Mouse (Mus musculus) neutrophil, adult 5-6 weeks (primary cell): ENCODE measurements around the gene Higd1b. TPM values are rescaled to one million over a fixed set of nuclear protein-coding genes. Genes with fewer than 3 reads are reported as not detected.

ENCODE experiments used
- ATAC-seq: fragments of 151-379, 151-347 bp; 2 replicates; pipeline ENCODE4 v1.8.0; 2017; ENCODE audit warnings: mild to moderate bottlenecking, moderate TSS enrichment; ENCODE audit not compliant: insufficient number of reproducible peaks, poor library complexity, low FRiP score, severe bottlenecking; ENCODE audit errors: extremely low read depth
- total RNA-seq: library from RNA; stranded (forward); fragments of 200-1000 nt; gene quantifications from 2 replicates; pipeline ENCODE4 v1.2.3, GENCODE M21; 2017

Gene Higd1b
- total RNA-seq, 1 experiment from 2014 or later: not detected

GRCm38 (mm10) chr11:102836146-102836545 lies 497 bp downstream of the Higd1b start:
- ATAC-seq: no peak

DNA sequence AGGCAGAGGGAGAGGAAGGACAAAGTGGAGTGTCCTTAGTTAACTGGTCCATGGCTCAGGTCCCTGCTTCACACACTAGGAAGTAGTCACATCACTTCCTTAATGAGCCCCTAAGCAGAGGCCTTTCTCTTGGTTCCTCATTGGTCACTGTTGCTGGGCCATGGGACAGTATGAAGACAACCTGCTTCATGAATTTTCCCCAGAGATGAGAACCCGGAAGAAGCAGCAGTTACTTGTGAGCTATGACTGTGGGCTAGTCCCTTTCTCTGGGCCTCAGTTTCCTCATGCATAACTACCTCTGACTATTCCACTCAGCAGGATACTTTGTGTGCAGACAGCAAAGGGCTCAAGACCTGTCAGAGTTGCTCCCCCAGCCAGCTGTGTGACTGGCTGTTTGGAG lies 1.7 kb downstream of the Higd1b start:
- no peak for ATAC-seq

GRCm38 (mm10) chr11:102838126-102838525 lies 2.5 kb downstream of the Higd1b start:
- ATAC-seq: no peak

DNA sequence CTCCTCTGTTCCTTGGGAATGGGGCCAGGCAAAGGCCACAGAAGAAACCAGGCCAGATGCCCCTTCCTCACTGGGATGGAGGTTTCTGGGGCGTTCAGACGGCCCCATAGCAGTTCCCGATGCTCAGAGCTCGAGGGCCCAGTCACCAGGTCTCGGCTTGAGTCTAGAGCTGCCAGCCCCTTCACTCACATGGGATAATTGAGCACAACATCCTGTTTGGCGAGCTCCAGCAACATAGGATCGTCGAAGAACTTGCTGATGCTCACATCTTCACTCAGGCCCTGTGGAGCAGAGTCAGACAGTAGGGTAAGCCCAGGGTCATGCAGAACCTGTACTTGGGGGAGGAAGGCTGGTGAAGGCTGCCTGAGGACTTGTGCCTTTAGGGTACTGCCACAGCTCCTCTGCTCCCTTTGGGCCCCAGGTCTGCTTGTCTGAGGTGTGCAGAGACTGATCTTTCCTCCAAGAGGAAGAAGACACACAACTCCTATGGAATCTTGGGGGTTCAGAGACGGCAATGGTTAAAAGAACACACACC lies 3.0 kb downstream of the Higd1b start:
- ATAC-seq: no peak

DNA sequence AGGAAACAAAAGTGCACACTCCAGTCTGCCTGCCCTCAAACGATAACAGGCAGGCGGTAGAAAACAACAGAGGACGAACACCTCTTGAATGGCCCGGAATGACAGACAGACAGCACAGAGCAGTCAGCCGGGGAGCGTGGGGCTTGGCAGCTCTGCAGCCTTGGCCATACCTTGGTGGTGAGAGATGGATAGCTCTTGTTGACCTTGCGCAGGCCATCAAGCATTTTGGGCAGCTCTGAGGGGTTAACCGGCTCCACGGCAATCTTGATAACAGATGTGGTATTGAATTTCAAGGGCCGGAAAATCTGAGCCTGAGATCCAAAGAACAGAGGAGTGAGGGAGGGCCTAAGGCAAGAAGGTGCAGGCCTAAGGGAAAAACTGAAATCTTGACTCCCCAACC lies 10.3 kb downstream of the Higd1b start:
- no peak for ATAC-seq

- no peak for ATAC-seq
Measured at GRCm38 (mm10) chr11:102851883-102852282, 16.2 kb downstream of the Higd1b start.

GRCm38 (mm10) chr11:102853760-102854159 lies 18.1 kb downstream of the Higd1b start:
- no peak for ATAC-seq

DNA sequence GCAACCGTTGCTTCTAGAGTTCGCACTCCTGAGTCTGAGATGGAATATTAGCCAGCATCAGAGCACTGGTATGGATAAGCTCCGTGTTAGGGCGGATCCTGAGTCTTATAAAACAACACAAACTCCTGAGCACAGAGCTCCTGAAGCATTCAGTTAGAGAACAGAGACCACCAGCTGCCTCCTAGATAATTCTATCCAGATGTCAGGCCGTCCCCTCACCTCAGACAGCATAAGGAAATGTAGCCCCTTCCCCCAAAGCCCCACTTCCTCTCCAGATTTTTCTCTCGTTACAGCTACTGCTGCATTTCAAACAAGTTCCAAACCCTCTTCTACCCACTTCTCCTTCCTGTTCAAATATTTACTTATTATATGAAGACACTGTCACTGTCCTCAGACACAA lies 20.3 kb downstream of the Higd1b start:
- ATAC-seq: no peak

- ATAC-seq: no peak
Measured at GRCm38 (mm10) chr11:102858951-102859350, 23.3 kb downstream of the Higd1b start.

DNA sequence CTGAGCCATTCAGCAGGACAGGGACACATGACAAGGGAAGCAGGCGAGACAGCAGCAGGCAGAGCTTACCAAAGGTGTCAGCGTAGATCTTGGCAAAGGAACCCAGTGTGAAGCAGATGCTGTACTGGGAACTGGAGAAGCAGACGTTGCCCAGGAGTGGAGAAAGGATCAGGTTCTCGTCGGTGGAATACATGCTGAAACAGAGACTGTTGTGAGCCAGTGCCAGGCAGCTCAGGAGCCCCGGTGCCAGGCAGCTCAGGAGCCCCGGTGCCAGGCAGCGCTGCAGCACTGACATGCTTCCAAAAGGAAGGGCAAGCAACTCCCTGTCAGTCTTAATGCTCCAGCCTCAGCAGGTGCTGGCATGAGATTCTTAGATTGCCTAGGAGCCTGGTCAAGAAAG lies 24.3 kb downstream of the Higd1b start:
- ATAC-seq: no peak

GRCm38 (mm10) chr11:102864272-102864671 lies 28.6 kb downstream of the Higd1b start:
- no peak for ATAC-seq

DNA sequence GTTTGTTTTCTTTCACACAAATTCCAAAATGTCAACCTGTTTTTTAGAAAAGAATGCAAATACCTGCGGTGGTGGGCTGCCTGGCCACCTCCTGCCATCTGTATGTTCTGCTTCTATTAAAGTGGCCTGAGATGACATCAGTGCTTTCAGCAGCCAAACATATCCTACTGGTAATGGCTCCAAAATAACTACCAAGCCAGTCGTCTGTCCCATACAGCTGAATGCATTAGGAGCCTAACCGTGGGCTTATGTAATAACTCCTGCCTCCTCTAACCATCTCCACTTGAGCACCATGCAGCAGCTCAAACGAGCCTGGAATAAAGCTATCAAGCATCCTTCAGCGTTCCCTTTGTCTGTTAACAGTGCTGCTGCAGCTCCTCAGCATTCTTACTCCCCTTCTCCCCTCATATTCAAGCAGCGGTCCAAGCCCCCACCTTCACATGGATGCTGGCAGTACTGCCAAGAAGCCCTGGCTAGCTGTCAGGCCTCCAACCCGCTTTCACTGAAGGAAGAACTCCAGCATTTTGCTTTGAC lies 39.2 kb downstream of the Higd1b start:
- no peak for ATAC-seq

DNA sequence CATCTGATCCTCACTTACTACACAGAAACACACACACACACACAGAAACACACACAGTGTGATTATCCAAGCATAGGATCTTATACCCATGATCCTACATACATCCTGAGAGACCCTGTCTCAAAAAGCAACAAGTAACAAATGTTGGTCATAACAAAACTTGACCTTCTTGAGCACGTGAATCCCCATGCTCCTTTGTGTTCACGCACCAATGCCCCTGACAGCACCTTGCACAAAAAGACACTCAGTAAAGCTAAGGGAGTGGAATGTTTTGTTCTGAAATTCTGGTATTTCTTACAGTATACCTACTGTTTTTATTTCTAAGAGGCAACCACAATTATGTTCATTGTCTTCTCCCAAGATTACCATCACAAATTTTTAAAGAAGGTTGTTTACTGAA lies 43.9 kb downstream of the Higd1b start:
- no peak for ATAC-seq

GRCm38 (mm10) chr11:102880585-102881313 lies 45.1 kb downstream of the Higd1b start, which contains the start of the genes Eftud2 and Ccdc103:
Gene Eftud2 (minus strand): TSS chr11:102880985.
Gene Ccdc103 (plus strand): TSS chr11:102881204.
- peak; percentile 87 for ATAC-seq

DNA sequence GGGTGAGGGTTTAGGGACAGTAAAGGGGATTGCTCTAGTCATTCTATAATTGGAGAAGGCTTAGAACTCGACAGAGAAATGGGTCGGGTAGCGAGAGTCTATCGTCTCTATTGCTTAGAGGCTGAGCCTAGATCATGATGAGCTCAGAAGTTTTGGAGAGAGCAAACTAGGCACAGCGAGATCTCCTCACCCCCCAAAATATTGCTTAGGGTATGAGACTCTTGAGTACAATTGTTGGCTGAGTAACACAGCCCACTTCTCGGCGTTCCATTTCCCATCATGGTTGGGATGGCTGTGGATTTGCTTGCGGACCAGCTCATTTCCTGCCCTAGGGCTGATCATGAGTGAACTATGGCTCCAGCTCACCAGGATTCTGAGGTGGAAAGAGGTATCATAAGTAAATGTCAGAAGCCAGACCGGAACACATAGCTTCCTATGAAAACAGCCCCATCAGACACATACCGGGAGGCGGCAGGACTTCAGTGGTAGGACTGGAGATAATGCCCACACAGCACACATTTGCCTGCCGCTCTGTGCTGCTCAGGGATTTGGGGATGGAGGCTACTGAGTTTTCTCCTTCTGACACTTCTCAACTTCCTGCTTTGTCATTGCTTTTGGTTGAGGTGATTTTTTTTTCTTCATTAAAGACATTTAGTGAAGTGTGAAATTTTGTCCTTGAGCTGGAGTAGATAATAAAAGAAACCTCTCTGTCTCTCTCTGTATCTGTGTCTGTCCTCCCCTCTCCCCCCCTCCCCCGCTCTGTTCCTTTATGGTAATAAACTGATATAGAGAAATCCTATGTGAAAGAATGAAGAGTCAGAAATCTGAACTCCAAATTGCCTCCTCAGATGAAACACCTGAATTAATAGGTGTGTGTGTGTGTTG lies 45.9 kb downstream of the Higd1b start:
- ATAC-seq: peak; percentile 20; the same call in 1 of the 2 replicates

DNA sequence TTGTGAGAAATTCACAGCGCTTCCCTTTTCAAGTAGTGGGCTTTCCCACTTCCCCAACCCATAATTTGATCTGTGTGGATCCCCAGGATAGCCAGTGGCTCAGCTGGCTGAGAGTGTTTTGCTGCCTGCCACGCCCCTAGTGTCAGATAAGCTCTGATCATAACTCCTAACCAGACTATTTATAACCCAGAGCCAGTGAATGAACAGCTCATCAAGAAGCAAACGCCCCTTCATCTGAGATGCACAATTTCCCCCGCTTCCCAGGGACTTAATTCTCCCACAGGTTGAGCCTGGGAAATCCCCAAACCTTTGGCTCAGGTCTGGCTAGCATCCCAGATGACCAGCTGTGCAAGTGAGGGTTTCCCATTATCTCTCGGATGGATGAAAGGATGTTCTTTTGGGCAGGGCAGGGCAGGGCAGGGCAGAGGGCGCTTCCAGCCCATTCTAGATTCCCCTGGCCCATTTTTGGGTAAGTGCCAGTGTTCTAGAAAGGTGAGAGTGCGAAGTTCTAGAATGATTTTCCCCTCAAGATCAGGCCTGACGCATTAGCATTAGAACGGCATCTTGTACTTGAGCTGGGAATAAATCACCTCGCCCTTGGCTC lies 49.1 kb downstream of the Higd1b start, which contains the start of gene Fam187a:
Gene Fam187a, plus strand, starts transcription at position 554 of the 604 bp plus-strand sequence.
- ATAC-seq: no peak

DNA sequence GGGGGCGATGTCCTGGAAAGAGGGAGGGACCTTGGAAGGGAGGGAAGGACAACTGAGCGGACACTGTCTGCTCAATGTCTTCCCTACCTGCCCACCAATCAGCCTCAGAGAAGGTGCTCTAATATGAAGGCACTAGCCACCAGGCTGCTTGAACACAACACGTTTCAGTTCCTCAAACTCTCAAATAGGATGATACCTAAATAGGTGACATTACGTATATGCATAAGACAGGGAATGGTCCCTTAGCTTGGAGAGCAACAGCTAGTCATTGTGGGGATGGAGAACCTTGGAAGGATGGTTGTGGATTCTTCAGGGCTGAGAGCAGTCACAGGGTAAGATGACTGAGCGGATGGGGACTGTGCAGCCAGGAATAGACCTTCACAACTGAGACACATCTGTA lies 51.8 kb downstream of the Higd1b start:
- ATAC-seq: no peak
